Mouse (Mus musculus) activated CD4-positive, CD25-positive, alpha-beta regulatory T cell, adult 4 months (primary cell): ENCODE measurements around the gene Traf3ip3. TPM values are rescaled to one million over a fixed set of nuclear protein-coding genes. Genes with fewer than 3 reads are reported as not detected.

Experiments
- ATAC-seq: one replicate; pipeline ENCODE4 v1.8.0; 2017
- polyA plus RNA-seq, 2 experiments: library from polyadenylated mRNA; unstranded; fragments of 100-300 nt; shearing (Covaris generic); gene quantifications; one replicate each; pipeline ENCODE4 v1.2.1; 2017

Traf3ip3 gene
- polyA plus RNA-seq, 2 experiments from 2014 or later = 269 to 282 TPM

DNA sequence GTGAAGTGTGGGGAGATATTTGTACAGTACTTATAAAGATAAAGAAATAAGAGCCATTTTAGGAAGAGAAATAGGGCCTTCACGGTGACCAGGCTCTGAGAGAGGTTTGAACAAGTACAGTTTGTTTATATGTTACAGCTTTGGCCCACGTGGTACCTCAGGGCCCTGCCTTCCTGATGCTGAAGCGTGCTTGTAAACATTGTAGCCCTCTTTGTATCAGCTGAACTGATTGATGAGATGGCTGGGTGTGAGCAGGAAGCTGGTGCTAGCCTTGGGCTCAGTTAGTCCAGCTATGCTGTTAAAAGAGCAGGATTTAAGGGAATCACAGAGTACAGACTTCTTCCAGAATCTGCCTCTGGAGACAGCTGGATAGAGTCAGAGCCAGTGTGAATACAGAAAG lies 42.3 kb downstream of the Traf3ip3 start:
- peak; percentile 60 for ATAC-seq

DNA sequence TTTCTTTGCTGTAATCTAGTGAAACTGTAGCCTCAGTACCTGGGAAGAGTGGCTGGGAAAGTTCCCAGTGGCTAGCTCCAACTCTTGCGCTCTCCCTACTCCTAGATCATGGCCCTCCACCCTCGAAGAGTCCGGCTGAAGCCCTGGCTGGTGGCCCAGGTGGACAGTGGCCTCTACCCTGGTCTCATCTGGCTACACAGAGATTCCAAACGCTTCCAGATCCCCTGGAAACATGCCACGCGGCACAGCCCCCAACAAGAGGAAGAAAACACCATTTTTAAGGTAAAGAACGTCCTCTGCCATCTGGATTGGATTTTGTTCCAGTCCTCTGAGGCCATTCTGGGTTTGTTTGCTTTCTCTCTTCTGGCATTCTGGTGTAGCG lies 44.4 kb downstream of the Traf3ip3 start:
- no peak for ATAC-seq

DNA sequence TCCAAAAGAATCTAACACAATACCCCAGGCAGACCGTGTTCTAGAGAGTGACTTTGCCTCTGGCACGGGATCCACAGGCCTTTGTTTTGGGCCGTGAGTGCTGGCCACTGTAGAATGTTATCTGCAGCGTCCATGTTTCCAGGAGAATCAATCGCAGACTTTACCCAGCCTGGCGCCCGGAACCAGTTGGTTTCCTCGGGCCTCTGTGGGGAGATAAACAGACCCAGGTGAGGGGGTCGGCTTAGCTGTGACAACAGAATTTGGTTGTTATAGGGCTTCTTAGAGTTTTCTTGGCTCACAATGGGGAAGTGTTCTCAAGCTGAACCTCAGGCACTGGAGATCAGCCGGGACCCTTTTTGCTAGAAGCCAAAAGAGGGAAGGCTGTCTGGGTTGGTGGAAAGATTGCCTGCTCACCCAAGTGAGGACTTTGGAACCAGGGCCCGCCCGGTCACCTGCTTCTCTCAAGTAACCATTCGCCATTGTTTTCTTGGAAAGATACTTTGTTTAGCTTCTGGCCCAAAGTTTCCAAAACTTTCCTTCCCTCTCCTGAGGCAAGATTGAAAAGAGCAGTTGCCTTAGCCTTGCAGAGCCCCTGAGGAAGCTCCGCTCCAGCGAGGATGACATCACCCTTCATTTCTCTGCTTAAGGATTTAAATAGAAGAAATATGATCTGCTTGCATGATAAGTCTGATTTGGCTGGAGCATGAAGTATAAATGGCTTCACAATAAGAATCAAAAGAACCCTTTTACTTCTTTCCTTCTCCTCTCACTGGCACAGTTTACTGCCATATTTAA lies 45.0 kb downstream of the Traf3ip3 start:
- ATAC-seq = no peak

DNA sequence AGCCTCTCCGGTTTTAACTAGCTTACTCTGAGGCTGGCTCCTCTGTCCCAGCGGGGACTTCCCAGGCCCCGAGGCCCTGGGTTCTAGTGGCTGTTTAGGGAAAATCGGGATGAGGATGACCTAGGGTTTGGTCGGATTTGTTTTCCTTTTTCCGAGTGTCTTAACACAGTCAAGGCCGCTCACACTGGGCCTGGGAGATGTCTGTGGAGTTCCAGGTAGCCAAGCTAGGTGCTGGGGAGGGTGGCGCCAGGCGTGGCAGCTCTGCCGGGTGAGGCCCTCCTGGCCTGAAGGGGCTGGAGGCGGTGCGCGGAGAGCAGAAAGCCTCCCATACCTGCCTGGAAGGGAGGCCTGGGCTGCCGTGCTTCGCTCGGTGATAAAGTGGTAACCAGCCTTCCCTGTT lies 47.9 kb downstream of the Traf3ip3 start:
- no peak for ATAC-seq

GRCm38 (mm10) chr1:193152872-193153271 lies 48.6 kb downstream of the Traf3ip3 start, which contains the start of gene Irf6:
Gene Irf6 (plus strand): TSS chr1:193153111.
- peak; percentile 97 for ATAC-seq

DNA sequence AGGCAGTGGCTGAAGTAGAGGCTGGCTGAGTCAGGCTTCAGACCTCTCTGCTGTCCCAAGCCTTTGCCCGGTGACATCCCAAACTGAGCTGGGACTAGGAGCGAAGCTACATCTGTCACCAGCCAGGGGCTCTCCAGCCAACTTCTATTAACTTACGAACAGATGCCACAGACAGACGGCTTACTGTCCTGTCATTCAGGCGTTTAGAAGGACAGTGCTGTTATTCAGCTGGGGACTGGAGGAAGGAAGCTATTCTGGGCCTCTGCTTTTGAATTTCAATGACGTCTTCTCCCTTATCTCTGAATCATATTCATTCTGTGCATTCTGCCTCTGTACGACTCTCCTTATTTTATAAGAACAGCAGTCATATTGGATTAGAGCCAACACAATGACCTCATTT lies 50.4 kb downstream of the Traf3ip3 start:
- no peak for ATAC-seq

GRCm38 (mm10) chr1:193149231-193149630 lies 52.3 kb downstream of the Traf3ip3 start:
- no peak for ATAC-seq

DNA sequence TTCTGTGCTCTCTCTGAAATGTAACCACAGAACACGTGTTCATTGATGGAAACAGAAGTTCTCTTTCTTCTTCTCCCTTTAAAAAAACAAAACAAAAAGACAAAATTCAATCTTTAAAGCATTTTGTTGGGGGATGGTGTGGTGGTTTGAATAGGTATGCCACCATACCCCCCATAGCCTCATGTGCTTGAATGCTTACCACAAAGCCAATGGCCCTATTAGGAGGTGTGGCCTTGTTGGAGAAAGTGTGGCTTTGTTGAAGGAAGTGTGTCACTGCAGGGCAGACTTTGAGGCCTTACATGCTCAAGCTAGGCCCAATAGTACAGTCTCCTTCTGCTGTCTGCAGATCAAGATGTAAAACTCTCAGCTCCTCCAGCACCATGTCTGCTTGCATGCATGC lies 55.1 kb downstream of the Traf3ip3 start:
- peak; percentile 69 for ATAC-seq

DNA sequence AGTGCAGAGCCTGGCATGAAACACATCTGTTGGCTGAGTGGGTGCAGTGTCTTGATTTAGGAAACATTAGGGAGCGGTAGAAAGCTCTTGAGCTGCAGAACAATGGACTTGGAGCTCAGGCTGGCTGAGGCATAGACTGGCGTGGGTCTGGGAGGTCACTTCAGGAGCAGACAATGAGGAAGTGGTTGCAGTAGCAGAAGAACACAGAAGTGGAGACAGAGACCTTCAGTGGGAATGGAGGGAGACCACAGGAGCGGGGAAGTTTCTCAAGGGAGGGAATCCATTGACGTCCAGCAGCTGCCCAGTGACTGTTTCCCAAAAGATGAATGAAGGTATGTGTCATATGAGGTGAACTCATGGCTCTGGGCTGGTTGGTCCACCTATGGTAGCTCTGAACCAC lies 56.4 kb downstream of the Traf3ip3 start:
- ATAC-seq = no peak

GRCm38 (mm10) chr1:193144516-193144915 lies 57.0 kb downstream of the Traf3ip3 start:
- ATAC-seq = no peak

DNA sequence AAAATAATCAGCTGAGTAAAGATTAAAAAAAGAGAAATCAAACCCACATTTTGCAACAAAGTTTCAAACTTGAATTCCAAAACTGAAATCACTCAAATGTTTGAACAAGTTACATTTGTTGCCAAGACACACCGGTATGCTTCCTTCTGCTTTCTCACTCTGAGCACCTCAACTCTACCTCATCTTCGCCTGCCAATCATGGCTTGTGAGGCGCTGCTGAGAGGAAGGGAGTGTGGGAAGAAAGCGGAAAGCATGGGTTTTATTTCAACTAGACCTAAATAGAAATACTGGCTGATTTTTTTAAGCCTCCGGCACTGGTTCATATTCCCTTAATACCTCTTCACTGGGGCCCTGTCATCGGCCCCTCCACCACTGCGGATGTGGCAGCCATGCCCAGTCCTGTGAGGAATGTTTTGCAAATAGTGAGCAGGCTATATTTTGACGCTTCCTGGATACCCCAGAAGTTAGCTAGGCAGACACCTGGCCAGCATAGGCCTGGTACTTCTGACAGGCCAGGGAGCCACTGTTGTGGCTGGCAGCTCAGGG lies 58.9 kb downstream of the Traf3ip3 start:
- no peak for ATAC-seq

DNA sequence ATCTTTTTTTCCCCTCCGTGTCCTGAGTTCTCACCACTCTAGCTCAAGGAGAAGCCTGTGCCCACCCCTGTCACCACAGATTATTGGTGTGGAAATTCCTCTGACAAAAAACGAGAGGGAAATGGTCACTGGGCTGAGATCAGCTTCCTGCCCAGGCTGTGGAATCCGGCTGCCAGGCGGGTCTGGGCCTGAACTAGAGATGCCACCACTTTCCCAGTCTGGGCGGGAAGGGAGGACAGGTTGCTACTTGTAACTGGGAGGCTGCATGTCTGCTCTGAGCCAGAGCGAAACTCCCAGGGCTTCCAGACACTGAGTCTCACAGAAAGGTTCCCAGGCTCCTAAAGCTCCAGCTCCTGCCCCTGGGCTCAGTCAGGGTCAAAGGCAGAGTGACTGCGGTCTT lies 60.4 kb downstream of the Traf3ip3 start:
- ATAC-seq = no peak

DNA sequence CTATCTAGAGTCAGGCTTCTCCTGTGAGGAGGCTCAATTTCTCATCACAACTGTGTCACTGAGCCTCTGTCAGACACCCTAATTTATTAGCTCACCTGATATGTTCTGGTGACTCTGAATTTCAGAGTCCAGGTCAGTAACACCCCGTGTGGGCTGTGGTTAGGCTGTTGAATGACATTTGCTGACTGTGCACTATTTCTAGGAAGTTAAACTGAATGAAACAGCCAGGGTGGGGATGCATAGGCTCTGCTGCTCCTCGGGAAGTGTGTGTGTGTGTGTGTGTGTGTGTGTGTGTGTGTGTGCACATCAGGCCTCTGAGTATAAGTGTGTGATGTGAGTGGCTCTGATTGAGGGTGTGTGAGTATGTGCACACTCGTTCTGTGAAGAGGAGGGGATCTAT lies 62.8 kb downstream of the Traf3ip3 start:
- ATAC-seq = peak; percentile 46

- ATAC-seq = no peak
Measured at GRCm38 (mm10) chr1:193138087-193138486, 63.4 kb downstream of the Traf3ip3 start.

DNA sequence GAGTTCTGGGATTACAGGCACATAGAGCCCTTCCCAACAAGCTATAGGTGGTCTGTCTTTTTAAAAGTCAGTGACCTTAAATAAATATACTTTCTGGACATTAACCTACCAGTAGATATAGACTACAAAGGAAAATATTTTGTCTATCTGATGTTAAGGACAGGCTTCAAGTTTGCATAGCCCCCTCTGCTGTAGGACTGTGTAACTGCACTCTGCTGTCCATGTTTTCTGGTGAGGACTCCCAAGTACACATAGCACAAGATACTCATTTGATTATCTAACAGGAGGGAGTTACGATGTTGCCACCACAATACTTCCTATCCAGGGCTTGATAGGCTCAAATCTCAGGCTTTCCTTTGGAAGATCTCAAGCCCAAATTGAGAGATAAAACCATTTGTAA lies 67.8 kb downstream of the Traf3ip3 start:
- no peak for ATAC-seq

- no peak for ATAC-seq
Measured at GRCm38 (mm10) chr1:193132385-193132784, 69.1 kb downstream of the Traf3ip3 start.

GRCm38 (mm10) chr1:193131311-193131948 lies 70.1 kb downstream of the Traf3ip3 start:
- ATAC-seq = no peak

DNA sequence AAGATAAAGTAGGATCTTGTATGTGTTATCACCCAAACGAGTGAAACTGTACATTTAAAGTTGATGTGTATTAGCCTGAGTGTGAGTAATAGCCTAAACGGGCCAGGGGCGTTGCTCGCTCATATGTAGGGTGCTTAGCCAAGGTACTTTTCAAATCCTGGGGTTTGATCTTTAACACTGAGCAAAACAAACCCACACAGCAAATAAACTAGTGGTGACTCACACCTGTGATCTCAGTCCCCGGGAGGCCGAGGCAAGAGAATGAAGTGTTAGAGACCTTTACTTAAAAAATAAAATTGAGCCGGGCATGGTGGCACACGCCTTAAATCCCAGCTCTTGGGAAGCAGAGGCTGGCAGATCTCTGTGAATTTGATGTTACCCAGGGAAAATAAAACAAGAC lies 70.7 kb downstream of the Traf3ip3 start:
- ATAC-seq = peak; percentile 67

DNA sequence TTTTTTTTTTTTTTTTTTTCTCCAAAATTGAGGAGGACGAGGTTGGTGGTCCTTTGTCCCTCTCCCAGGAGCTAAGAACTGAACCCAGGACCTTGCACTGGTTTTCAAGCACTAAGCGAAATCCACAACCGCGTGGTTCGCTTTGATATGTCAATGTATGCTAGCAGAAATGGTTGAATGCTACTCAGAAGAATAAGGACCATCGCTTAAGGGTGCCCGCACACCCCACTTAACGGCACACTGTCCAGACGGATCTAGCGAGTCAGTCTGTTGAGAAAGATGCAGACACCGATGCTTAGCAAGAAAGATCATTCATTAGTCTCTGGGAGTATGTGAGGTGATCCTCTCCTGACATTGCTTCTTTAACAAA lies 71.1 kb downstream of the Traf3ip3 start:
- peak; percentile 19 for ATAC-seq

DNA sequence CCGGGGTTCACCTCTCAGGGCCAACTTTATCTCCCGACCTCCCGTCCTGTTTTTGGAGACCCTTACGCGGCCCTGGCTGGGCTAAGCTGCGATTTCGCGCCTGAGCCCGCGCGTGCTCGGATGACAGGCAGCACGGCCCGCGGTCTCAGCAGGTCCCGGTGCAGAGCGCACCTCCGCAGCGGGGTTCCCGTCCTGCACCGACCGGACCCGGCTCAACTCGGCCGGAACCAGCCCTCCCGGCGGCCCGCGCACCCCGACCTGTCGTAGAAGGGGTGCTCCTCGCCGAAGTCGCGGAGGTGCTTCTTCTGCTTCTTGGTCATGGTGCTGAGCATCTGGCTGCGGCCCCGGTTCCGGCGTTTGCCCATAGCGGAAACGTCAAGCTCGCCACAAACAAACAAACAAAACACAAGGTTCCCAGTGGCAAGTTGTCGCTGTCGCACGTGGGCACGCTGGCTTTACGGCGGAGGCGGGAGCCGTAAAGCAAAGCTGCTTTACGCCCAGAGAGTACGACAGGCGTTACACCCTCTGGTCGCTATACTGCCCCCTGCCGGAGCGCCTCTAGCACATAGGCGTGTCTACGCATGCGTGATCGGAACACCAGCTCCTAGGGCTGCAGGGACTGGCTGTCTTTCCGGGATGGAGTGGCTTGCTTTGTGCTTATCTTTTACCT lies 71.6 kb downstream of the Traf3ip3 start, which contains the start of gene Diexf:
Diexf (minus strand) TSS at position 487 of the 670 bp plus-strand sequence.
- peak; percentile 75 for ATAC-seq

GRCm38 (mm10) chr1:193129321-193129720 lies 72.2 kb downstream of the Traf3ip3 start:
- ATAC-seq = no peak

- no peak for ATAC-seq
Measured at GRCm38 (mm10) chr1:193128055-193128454, 73.4 kb downstream of the Traf3ip3 start.

DNA sequence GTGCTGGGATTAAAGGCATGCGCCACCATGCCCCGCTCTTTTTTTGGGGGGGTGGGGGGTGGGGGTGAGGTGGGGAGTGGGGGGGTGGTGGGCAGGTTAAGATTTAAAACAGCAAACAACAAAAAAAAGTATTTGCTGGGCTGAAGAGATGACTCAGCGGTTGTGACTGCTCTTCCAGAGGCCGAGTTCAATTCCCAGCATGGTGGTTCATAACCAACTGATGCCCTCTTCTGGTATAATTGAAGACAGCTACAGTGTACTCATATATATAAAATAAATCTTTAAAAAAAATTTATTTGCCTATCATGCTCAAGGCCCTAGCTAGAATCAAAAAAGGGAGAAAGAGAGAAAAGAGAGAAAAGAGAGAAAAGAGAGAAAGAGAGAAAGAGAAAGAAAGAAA lies 75.7 kb downstream of the Traf3ip3 start:
- no peak for ATAC-seq
